Mouse (Mus musculus): ENCODE data around the gene Thbs2. TPM values are rescaled to one million over a fixed set of nuclear protein-coding genes. Genes with fewer than 3 reads are reported as not detected.

Thbs2 gene
- total and polyA plus RNA-seq, 2 experiments from 2014 or later, result 17.9 to 49.7 TPM

DNA sequence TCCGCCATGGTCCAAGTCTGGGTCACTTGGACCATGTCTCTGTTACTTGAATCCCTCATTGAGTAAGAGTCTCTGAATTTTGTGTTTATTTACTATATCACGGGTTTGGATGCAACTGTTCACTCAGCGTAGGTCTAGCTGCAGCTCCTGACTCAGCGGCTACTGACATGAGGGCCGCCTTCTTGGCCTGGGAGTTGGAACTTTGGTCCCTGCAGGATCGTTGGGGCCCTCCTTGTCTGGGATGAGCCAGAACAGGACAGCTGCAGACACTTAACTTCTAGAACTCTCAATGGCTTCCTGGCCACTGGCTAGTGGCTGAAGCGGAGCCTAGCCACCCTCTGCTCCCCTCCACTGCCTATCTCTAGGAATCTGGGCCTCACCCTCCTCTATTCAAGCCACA is 11.2 kb downstream of the Thbs2 start:
- Histone ChIP-seq H3K4me1 (ENCODE audit: control insufficient read depth, insufficient read depth) (no peaks in the 10 kb centered on the region), H3K9me3 (replicated peaks; ENCODE audit: control insufficient read depth, low read length) (no peaks in the 10 kb centered on the region), H3K9ac (replicated peaks; ENCODE audit: low read depth, low read length) (no peak overlapping the region), H3K4me3 (ENCODE audit: low read depth, low read length) (no peak overlapping the region), H3K36me3 (replicated peaks; ENCODE audit: control insufficient read depth, insufficient read depth, low read length) (no peaks in the 10 kb centered on the region), H3K4me2 (ENCODE audit: low read depth, low read length) (no peak overlapping the region), H3K27ac (ENCODE audit: low read depth) (no peak overlapping the region), H3K27me3 (ENCODE audit: control insufficient read depth, insufficient read depth, low read length) (no peaks in the 10 kb centered on the region)
- no peak for TF ChIP-seq EP300 (IDR thresholded peaks at IDR 0.05; ENCODE audit: low read depth)
- 87% methylated on average over 7 of the region's 7 CpGs for WGBS
- ATAC-seq (ENCODE audit: insufficient read depth, low read depth), result no peak
- no peak for DNase-seq (ENCODE audit: low spot score)

DNA sequence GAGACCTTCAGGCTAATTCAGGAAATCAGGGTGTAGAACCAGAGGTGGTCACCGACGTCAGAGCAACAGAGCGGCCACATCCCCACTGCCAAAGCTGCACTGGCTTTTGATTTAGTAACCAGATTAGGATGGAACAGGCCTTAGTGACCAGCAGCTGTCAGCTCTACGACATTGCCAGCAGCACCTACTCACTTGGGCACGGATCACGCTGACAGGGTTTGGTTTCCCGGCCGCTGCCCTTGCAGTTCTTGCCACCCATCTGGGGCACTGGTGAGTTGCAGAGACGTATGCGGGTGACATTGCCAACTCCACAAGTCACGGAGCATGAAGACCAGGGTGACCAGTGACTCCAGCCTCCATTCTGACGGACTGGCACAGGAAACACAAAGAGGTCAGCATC is 13.0 kb downstream of the Thbs2 start:
- Histone ChIP-seq H3K27me3 (ENCODE audit: control insufficient read depth, insufficient read depth, low read length) (no peaks in the 10 kb centered on the region), H3K36me3 (replicated peaks; ENCODE audit: control insufficient read depth, insufficient read depth, low read length) (no peaks in the 10 kb centered on the region), H3K9ac (replicated peaks; ENCODE audit: low read depth, low read length) (no peak overlapping the region), H3K27ac (ENCODE audit: low read depth) (no peak overlapping the region), H3K4me2 (ENCODE audit: low read depth, low read length) (no peak overlapping the region), H3K9me3 (replicated peaks; ENCODE audit: control insufficient read depth, low read length) (no peaks in the 10 kb centered on the region), H3K4me1 (ENCODE audit: control insufficient read depth, insufficient read depth) (no peaks in the 10 kb centered on the region), H3K4me3 (ENCODE audit: low read depth, low read length) (no peak overlapping the region)
- no peak for TF ChIP-seq CTCF (IDR thresholded peaks at IDR 0.05; ENCODE audit: low read depth)
- DNase-seq (ENCODE audit: low spot score), result no peak
- 88% methylated on average over 12 of the region's 12 CpGs for WGBS
- no peak for ATAC-seq (ENCODE audit: insufficient read depth, low read depth)

DNA sequence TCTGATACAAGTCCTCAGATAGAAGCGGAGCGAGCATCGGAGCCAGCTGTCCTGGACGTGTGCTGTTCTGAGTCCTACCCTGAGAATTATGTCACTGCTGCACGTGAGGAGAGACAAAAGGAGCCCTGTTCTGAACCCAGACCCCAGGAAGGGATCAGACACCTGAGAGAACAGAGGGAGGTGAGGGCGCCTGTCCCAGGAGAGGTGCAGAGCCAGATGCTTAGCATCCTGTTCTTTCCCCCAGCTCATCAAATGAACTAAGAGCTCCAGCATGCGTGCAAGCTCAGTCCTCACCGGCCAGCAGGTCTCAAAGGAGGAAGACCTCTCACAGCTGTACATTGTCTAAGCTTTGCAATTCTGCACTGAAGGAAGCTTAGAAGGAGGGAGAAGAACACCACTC is 16.8 kb downstream of the Thbs2 start:
- no peaks in the 10 kb centered on the region; the same call in 1 of the 2 replicates for H3K4me1 ChIP-seq (ENCODE audit: control insufficient read depth, insufficient read depth)
- no peak overlapping the region for H3K9ac ChIP-seq (replicated peaks; ENCODE audit: low read depth, low read length)
- DNase-seq (ENCODE audit: low spot score), result no peak
- H3K27ac ChIP-seq (ENCODE audit: low read depth), result no peak overlapping the region
- no peaks in the 10 kb centered on the region for H3K9me3 ChIP-seq (replicated peaks; ENCODE audit: control insufficient read depth, low read length)
- no peak for TF ChIP-seq CTCF (IDR thresholded peaks at IDR 0.05; ENCODE audit: low read depth)
- no peak for TF ChIP-seq EP300 (IDR thresholded peaks at IDR 0.05; ENCODE audit: low read depth)
- no peaks in the 10 kb centered on the region for H3K27me3 ChIP-seq (ENCODE audit: control insufficient read depth, insufficient read depth, low read length)
- H3K4me2 ChIP-seq (ENCODE audit: low read depth, low read length), result no peak overlapping the region
- no peak for ATAC-seq (ENCODE audit: insufficient read depth, low read depth)
- H3K4me3 ChIP-seq (ENCODE audit: low read depth, low read length), result no peak overlapping the region
- WGBS, result 66% methylated on average over 8 of the region's 8 CpGs
- no peaks in the 10 kb centered on the region for H3K36me3 ChIP-seq (replicated peaks; ENCODE audit: control insufficient read depth, insufficient read depth, low read length)

DNA sequence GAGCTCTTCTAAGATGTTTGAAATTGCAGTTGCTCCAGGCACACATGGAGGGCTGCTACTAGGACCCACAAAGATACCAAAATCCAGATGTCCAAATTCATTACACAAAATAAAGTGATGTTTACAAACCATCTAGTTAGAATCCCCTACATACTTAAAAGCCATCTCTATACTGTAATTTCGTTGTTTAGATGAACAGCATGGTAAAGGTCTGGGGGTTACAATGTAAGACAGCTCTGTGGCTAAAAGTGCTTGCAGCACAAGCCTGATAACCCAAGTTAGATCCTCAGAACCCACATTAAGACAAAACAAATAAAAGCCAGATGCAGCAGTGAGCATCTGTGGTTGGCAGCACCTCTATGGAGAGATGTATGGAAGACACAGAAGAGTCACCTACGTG is 18.5 kb downstream of the Thbs2 start:
- no peak overlapping the region for H3K9ac ChIP-seq (replicated peaks; ENCODE audit: low read depth, low read length)
- no peaks in the 10 kb centered on the region for H3K27me3 ChIP-seq (ENCODE audit: control insufficient read depth, insufficient read depth, low read length)
- no peak for TF ChIP-seq CTCF (IDR thresholded peaks at IDR 0.05; ENCODE audit: low read depth)
- TF ChIP-seq EP300 (IDR thresholded peaks at IDR 0.05; ENCODE audit: low read depth), result no peak
- H3K4me1 ChIP-seq (ENCODE audit: control insufficient read depth, insufficient read depth), result no peaks in the 10 kb centered on the region; the same call in 1 of the 2 replicates
- H3K27ac ChIP-seq (ENCODE audit: low read depth), result no peak overlapping the region
- H3K4me3 ChIP-seq (ENCODE audit: low read depth, low read length), result no peak overlapping the region
- no peaks in the 10 kb centered on the region; the same call in 1 of the 2 replicates for H3K36me3 ChIP-seq (replicated peaks; ENCODE audit: control insufficient read depth, insufficient read depth, low read length)
- WGBS, result 84% methylated on average over 2 of the region's 2 CpGs
- ATAC-seq (ENCODE audit: insufficient read depth, low read depth), result no peak
- no peak overlapping the region for H3K4me2 ChIP-seq (ENCODE audit: low read depth, low read length)
- DNase-seq (ENCODE audit: low spot score), result no peak
- H3K9me3 ChIP-seq (replicated peaks; ENCODE audit: control insufficient read depth, low read length), result no peaks in the 10 kb centered on the region

DNA sequence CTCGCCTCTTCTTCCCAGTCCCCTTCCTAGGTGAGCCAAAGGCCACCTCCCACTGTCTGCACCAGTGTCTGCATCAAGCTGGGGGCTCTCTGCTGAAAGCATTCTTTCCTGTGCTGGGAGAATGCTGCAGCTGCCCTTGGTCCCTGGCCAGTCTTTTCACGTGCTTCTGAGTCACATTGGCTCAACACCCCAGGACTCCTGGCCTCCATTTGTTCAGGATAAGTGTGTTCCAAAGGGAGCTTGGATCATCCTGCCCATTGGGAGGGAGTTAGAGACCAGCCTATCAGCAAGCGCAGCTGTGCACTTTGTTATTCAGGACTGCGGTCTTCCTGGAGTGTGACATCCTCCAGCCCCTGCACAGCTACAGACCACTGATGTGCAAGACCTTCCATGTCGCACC is 21.6 kb downstream of the Thbs2 start:
- Histone ChIP-seq H3K36me3 (replicated peaks; ENCODE audit: control insufficient read depth, insufficient read depth, low read length) (no peaks in the 10 kb centered on the region; the same call in 1 of the 2 replicates), H3K27me3 (ENCODE audit: control insufficient read depth, insufficient read depth, low read length) (no peaks in the 10 kb centered on the region), H3K9me3 (replicated peaks; ENCODE audit: control insufficient read depth, low read length) (no peaks in the 10 kb centered on the region), H3K4me2 (ENCODE audit: low read depth, low read length) (no peak overlapping the region), H3K9ac (replicated peaks; ENCODE audit: low read depth, low read length) (no peak overlapping the region), H3K4me1 (ENCODE audit: control insufficient read depth, insufficient read depth) (no peaks in the 10 kb centered on the region; the same call in 1 of the 2 replicates), H3K4me3 (ENCODE audit: low read depth, low read length) (no peak overlapping the region), H3K27ac (ENCODE audit: low read depth) (no peak overlapping the region)
- peak; percentile 68 for DNase-seq (ENCODE audit: low spot score)
- ATAC-seq (ENCODE audit: insufficient read depth, low read depth), result peak; percentile 85
- no peak for TF ChIP-seq CTCF (IDR thresholded peaks at IDR 0.05; ENCODE audit: low read depth)
- no peak for TF ChIP-seq EP300 (IDR thresholded peaks at IDR 0.05; ENCODE audit: low read depth)
- 27% methylated on average over 5 of the region's 5 CpGs for WGBS

DNA sequence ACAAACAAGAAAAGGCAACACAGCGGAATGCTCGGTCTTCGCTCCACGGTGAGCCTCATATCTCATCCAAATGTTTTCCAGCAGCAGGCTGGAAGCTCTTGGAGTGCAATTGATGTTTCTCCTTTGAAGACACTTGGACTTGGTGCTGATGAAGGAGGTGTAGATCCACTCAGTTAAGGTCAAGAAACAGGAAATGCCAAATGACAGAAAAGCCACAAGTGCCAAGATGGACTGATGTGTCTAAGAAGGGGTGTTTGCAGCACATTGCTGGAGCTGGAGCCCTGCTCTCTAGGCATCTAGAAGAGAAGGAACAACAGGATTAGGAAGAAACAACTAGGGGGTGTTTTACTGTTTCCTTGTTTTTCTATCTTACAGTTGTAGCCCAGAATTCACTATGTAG is 26.8 kb downstream of the Thbs2 start:
- no peak overlapping the region for H3K9ac ChIP-seq (replicated peaks; ENCODE audit: low read depth, low read length)
- no peak for TF ChIP-seq CTCF (IDR thresholded peaks at IDR 0.05; ENCODE audit: low read depth)
- no peak for TF ChIP-seq EP300 (IDR thresholded peaks at IDR 0.05; ENCODE audit: low read depth)
- no peaks in the 10 kb centered on the region for H3K27me3 ChIP-seq (ENCODE audit: control insufficient read depth, insufficient read depth, low read length)
- no peak overlapping the region for H3K4me3 ChIP-seq (ENCODE audit: low read depth, low read length)
- DNase-seq (ENCODE audit: low spot score) (no peak), ATAC-seq (ENCODE audit: insufficient read depth, low read depth) (no peak)
- H3K4me1 ChIP-seq (ENCODE audit: control insufficient read depth, insufficient read depth), result no peaks in the 10 kb centered on the region; the same call in 1 of the 2 replicates
- no peak overlapping the region for H3K4me2 ChIP-seq (ENCODE audit: low read depth, low read length)
- H3K36me3 ChIP-seq (replicated peaks; ENCODE audit: control insufficient read depth, insufficient read depth, low read length), result peaks cover 6% of the 10 kb centered on the region; the same call in 1 of the 2 replicates
- H3K9me3 ChIP-seq (replicated peaks; ENCODE audit: control insufficient read depth, low read length), result no peaks in the 10 kb centered on the region
- H3K27ac ChIP-seq (ENCODE audit: low read depth), result no peak overlapping the region
- WGBS, result 85% methylated on average over 4 of the region's 4 CpGs
